Mouse (Mus musculus): ENCODE measurements at regions not wholly inside any gene's neighbourhood (a gene's known extent, or its start where the extent isn't known, plus 50 kb on each side); places are given as distances from the start of the nearest gene placed in this dataset.
A peak's percentile ranks its signal among the peaks of the same experiment; 100 is the strongest.

GRCm38 (mm10) chr1:127045711-127046420, 158.9 kb upstream of the Mgat5 start:
- no peaks in the 10 kb centered on the region for H3K36me3 ChIP-seq (ENCODE audit: control insufficient read depth, insufficient read depth, low read length)
- H3K4me1 ChIP-seq (ENCODE audit: control insufficient read depth, insufficient read depth, low read length): no peaks in the 10 kb centered on the region
- TF ChIP-seq CTCF (conservative IDR thresholded peaks at IDR 0.05; ENCODE audit: insufficient read depth, insufficient read length, low read depth, low read length) (no peak), POLR2A (IDR thresholded peaks at IDR 0.05; ENCODE audit: low read depth, low read length) (no peak)
- no peak for DNase-seq
- H3K27me3 ChIP-seq (replicated peaks; ENCODE audit: control insufficient read depth, insufficient read depth, low read length): no peaks in the 10 kb centered on the region
- H3K4me3 ChIP-seq (ENCODE audit: insufficient read depth, low read depth, low read length): no peak overlapping the region
- no peak overlapping the region for H3K27ac ChIP-seq (ENCODE audit: insufficient read depth, low read depth, low read length)
- WGBS: 65% methylated on average over 6 of the region's 6 CpGs

GRCm38 (mm10) chr1:127034748-127035147, 170.1 kb upstream of the Mgat5 start:
- no peaks in the 10 kb centered on the region for H3K4me1 ChIP-seq (ENCODE audit: control insufficient read depth, insufficient read depth, low read length)
- no peaks in the 10 kb centered on the region for H3K36me3 ChIP-seq (ENCODE audit: control insufficient read depth, insufficient read depth, low read length)
- no peak overlapping the region for H3K4me3 ChIP-seq (ENCODE audit: insufficient read depth, low read depth, low read length)
- H3K27me3 ChIP-seq (replicated peaks; ENCODE audit: control insufficient read depth, insufficient read depth, low read length): no peaks in the 10 kb centered on the region
- DNase-seq: no peak
- TF ChIP-seq POLR2A (IDR thresholded peaks at IDR 0.05; ENCODE audit: low read depth, low read length): no peak
- no peak for TF ChIP-seq CTCF (conservative IDR thresholded peaks at IDR 0.05; ENCODE audit: insufficient read depth, insufficient read length, low read depth, low read length)
- H3K27ac ChIP-seq (ENCODE audit: insufficient read depth, low read depth, low read length): no peak overlapping the region
- 93% methylated on average over 2 of the region's 2 CpGs for WGBS

GRCm38 (mm10) chr1:127031563-127031962, 173.3 kb upstream of the Mgat5 start:
- Histone ChIP-seq H3K4me1 (ENCODE audit: control insufficient read depth, insufficient read depth, low read length) (no peaks in the 10 kb centered on the region), H3K27ac (ENCODE audit: insufficient read depth, low read depth, low read length) (no peak overlapping the region), H3K27me3 (replicated peaks; ENCODE audit: control insufficient read depth, insufficient read depth, low read length) (no peaks in the 10 kb centered on the region), H3K36me3 (ENCODE audit: control insufficient read depth, insufficient read depth, low read length) (no peaks in the 10 kb centered on the region), H3K4me3 (ENCODE audit: insufficient read depth, low read depth, low read length) (no peak overlapping the region)
- WGBS: 15% methylated on average over 4 of the region's 4 CpGs
- DNase-seq: peak; percentile 36
- TF ChIP-seq CTCF (conservative IDR thresholded peaks at IDR 0.05; ENCODE audit: insufficient read depth, insufficient read length, low read depth, low read length) (no peak), POLR2A (IDR thresholded peaks at IDR 0.05; ENCODE audit: low read depth, low read length) (no peak)

- H3K27ac ChIP-seq (ENCODE audit: insufficient read depth, low read depth, low read length): no peak overlapping the region
- DNase-seq: no peak
- 78% methylated on average over 1 of the region's 1 CpGs for WGBS
- no peaks in the 10 kb centered on the region for H3K4me1 ChIP-seq (ENCODE audit: control insufficient read depth, insufficient read depth, low read length)
- no peaks in the 10 kb centered on the region for H3K36me3 ChIP-seq (ENCODE audit: control insufficient read depth, insufficient read depth, low read length)
- H3K27me3 ChIP-seq (replicated peaks; ENCODE audit: control insufficient read depth, insufficient read depth, low read length): no peaks in the 10 kb centered on the region
- no peak for TF ChIP-seq CTCF (conservative IDR thresholded peaks at IDR 0.05; ENCODE audit: insufficient read depth, insufficient read length, low read depth, low read length)
- TF ChIP-seq POLR2A (IDR thresholded peaks at IDR 0.05; ENCODE audit: low read depth, low read length): no peak
- no peak overlapping the region for H3K4me3 ChIP-seq (ENCODE audit: insufficient read depth, low read depth, low read length)
Measured at GRCm38 (mm10) chr1:127028872-127029497, 175.8 kb upstream of the Mgat5 start.

GRCm38 (mm10) chr1:127023100-127023499, 181.7 kb upstream of the Mgat5 start:
- 81% methylated on average over 3 of the region's 3 CpGs for WGBS
- Histone ChIP-seq H3K36me3 (ENCODE audit: control insufficient read depth, insufficient read depth, low read length) (no peaks in the 10 kb centered on the region), H3K4me1 (ENCODE audit: control insufficient read depth, insufficient read depth, low read length) (no peaks in the 10 kb centered on the region), H3K4me3 (ENCODE audit: insufficient read depth, low read depth, low read length) (no peak overlapping the region), H3K27me3 (replicated peaks; ENCODE audit: control insufficient read depth, insufficient read depth, low read length) (no peaks in the 10 kb centered on the region), H3K27ac (ENCODE audit: insufficient read depth, low read depth, low read length) (no peak overlapping the region)
- TF ChIP-seq POLR2A (IDR thresholded peaks at IDR 0.05; ENCODE audit: low read depth, low read length) (no peak), CTCF (conservative IDR thresholded peaks at IDR 0.05; ENCODE audit: insufficient read depth, insufficient read length, low read depth, low read length) (no peak)
- DNase-seq: no peak

- Histone ChIP-seq H3K27ac (ENCODE audit: insufficient read depth, low read depth, low read length) (no peak overlapping the region), H3K27me3 (replicated peaks; ENCODE audit: control insufficient read depth, insufficient read depth, low read length) (no peaks in the 10 kb centered on the region), H3K36me3 (ENCODE audit: control insufficient read depth, insufficient read depth, low read length) (no peaks in the 10 kb centered on the region), H3K4me1 (ENCODE audit: control insufficient read depth, insufficient read depth, low read length) (no peaks in the 10 kb centered on the region), H3K4me3 (ENCODE audit: insufficient read depth, low read depth, low read length) (no peak overlapping the region)
- WGBS: 72% methylated on average over 2 of the region's 2 CpGs
- peak; percentile 46 for DNase-seq
- TF ChIP-seq POLR2A (IDR thresholded peaks at IDR 0.05; ENCODE audit: low read depth, low read length) (no peak), CTCF (conservative IDR thresholded peaks at IDR 0.05; ENCODE audit: insufficient read depth, insufficient read length, low read depth, low read length) (peak; percentile 57)
Measured at GRCm38 (mm10) chr1:127017698-127018097, 187.1 kb upstream of the Nckap5 start.

- no peak for DNase-seq
- H3K36me3 ChIP-seq (ENCODE audit: control insufficient read depth, insufficient read depth, low read length): no peaks in the 10 kb centered on the region
- no peak overlapping the region for H3K27ac ChIP-seq (ENCODE audit: insufficient read depth, low read depth, low read length)
- TF ChIP-seq POLR2A (IDR thresholded peaks at IDR 0.05; ENCODE audit: low read depth, low read length): no peak
- TF ChIP-seq CTCF (conservative IDR thresholded peaks at IDR 0.05; ENCODE audit: insufficient read depth, insufficient read length, low read depth, low read length): no peak
- WGBS: 74% methylated on average over 4 of the region's 4 CpGs
- no peak overlapping the region for H3K4me3 ChIP-seq (ENCODE audit: insufficient read depth, low read depth, low read length)
- H3K4me1 ChIP-seq (ENCODE audit: control insufficient read depth, insufficient read depth, low read length): no peaks in the 10 kb centered on the region
- no peaks in the 10 kb centered on the region for H3K27me3 ChIP-seq (replicated peaks; ENCODE audit: control insufficient read depth, insufficient read depth, low read length)
Measured at GRCm38 (mm10) chr1:127015894-127016245, 185.3 kb upstream of the Nckap5 start.

Measured in kidney, adult 2 months (tissue).